Mouse (Mus musculus): Measurements from ENCODE around the gene Als2cl.

GRCm38 (mm10) chr9:110948813-110949310 is 69.2 kb downstream of the Als2cl start:
- no peak for TF ChIP-seq CTCF (IDR thresholded peaks at IDR 0.05; ENCODE audit: low read depth)
- TF ChIP-seq EP300 (IDR thresholded peaks at IDR 0.05; ENCODE audit: low read depth), result no peak
